Mouse (Mus musculus) MEL (cell line): ENCODE results near the gene Kirrel3. TPM values are rescaled to one million over a fixed set of nuclear protein-coding genes. Genes with fewer than 3 reads are reported as not detected.

ENCODE experiments used
- DNase-seq: peaks from one replicate; pipeline ENCODE4 v3.0.0; 2011; ENCODE audit warnings: low read depth, low spot score
- H3K27ac ChIP-seq: 2 replicates; pipeline ENCODE4 v1.5.1; 2012; ENCODE audit warnings: low read depth, mild to moderate bottlenecking, control low read depth, low read length, moderate library complexity; ENCODE audit not compliant: control insufficient read depth
- H3K27me3 ChIP-seq, 2 experiments: fragments of 150-350 bp in 1 of 2; sonication (generic) in 1 of 2; 2 replicates each; pipeline ENCODE4 v1.6.1; 2012; ENCODE audit warnings: low read length in 2 of 2, mild to moderate bottlenecking in 2 of 2, improper control_type of control experiment in 1 of 2, moderate library complexity in 1 of 2; ENCODE audit not compliant: insufficient read depth in 2 of 2, control insufficient read depth in 1 of 2
- H3K36me3 ChIP-seq, 2 experiments: 2 replicates each; pipeline ENCODE4 v1.6.1; 2012 to 2014; ENCODE audit warnings: low read length in 2 of 2, improper control_type of control experiment in 1 of 2, inconsistent platforms in 1 of 2, mild to moderate bottlenecking in 1 of 2; ENCODE audit not compliant: insufficient read depth in 2 of 2, control insufficient read depth in 1 of 2
- H3K4me1 ChIP-seq, 2 experiments: fragments of 150-350 bp in 1 of 2; sonication (generic) in 1 of 2; 2 replicates each; pipeline ENCODE4 v1.6.1; 2012; ENCODE audit warnings: low read length in 2 of 2, improper control_type of control experiment in 1 of 2, mild to moderate bottlenecking in 1 of 2; ENCODE audit not compliant: insufficient read depth in 2 of 2, control insufficient read depth in 1 of 2
- H3K4me3 ChIP-seq, 2 experiments: fragments of 150-350 bp in 1 of 2; sonication (generic) in 1 of 2; 2 replicates each; pipeline ENCODE4 v1.5.1; 2012; ENCODE audit warnings: low read depth in 2 of 2, low read length in 2 of 2, mild to moderate bottlenecking in 2 of 2, moderate library complexity in 2 of 2, control low read depth in 1 of 2, improper control_type of control experiment in 1 of 2; ENCODE audit not compliant: control insufficient read depth in 1 of 2, insufficient read depth in 1 of 2
- H3K79me2 ChIP-seq: 2 replicates; pipeline ENCODE4 v1.6.1; 2012; ENCODE audit warnings: mild to moderate bottlenecking, low read length, moderate library complexity; ENCODE audit not compliant: control insufficient read depth, poor library complexity, insufficient read depth
- H3K9ac ChIP-seq: 2 replicates; pipeline ENCODE4 v1.6.1; 2012; ENCODE audit warnings: low read depth, mild to moderate bottlenecking, control low read depth, low read length, moderate library complexity; ENCODE audit not compliant: control insufficient read depth, poor library complexity, severe bottlenecking
- H3K9me3 ChIP-seq: fragments of 150-350 bp; sonication (generic); replicated peaks from 2 replicates; pipeline ENCODE4 v1.6.1; 2012; ENCODE audit warnings: mild to moderate bottlenecking, low read length, improper control_type of control experiment, moderate library complexity; ENCODE audit not compliant: insufficient read depth
- BHLHE40 ChIP-seq: IDR thresholded peaks from 2 replicates; pipeline ENCODE4 v1.6.1; 2012; ENCODE audit warnings: low read depth, mild to moderate bottlenecking, inconsistent platforms, low read length, improper control_type of control experiment, borderline replicate concordance
- CHD1 ChIP-seq: IDR thresholded peaks from 2 replicates; pipeline ENCODE4 v1.6.1; 2012; ENCODE audit warnings: low read depth, mild to moderate bottlenecking, inconsistent platforms, low read length, improper control_type of control experiment
- ELF1 ChIP-seq: IDR thresholded peaks from 2 replicates; pipeline ENCODE4 v1.6.1; 2014; ENCODE audit warnings: low read depth, mild to moderate bottlenecking, inconsistent platforms, low read length, improper control_type of control experiment, moderate library complexity
- EP300 ChIP-seq, 2 experiments: IDR thresholded peaks; 2 replicates each; pipeline ENCODE4 v1.6.1; 2011; ENCODE audit warnings: improper control_type of control experiment in 2 of 2, low read length in 2 of 2, low read depth in 1 of 2, mild to moderate bottlenecking in 1 of 2
- HCFC1 ChIP-seq: IDR thresholded peaks from 2 replicates; pipeline ENCODE4 v1.6.1; 2012; ENCODE audit warnings: low read depth, mild to moderate bottlenecking, inconsistent platforms, low read length, improper control_type of control experiment, moderate library complexity
- MAFK ChIP-seq: IDR thresholded peaks from 2 replicates; pipeline ENCODE4 v1.6.1; 2011; ENCODE audit warnings: low read depth, mild to moderate bottlenecking, low read length, improper control_type of control experiment, borderline replicate concordance
- MAX ChIP-seq: IDR thresholded peaks from 2 replicates; pipeline ENCODE4 v1.6.1; 2011; ENCODE audit warnings: low read length, improper control_type of control experiment
- MXI1 ChIP-seq: IDR thresholded peaks from 2 replicates; pipeline ENCODE4 v1.6.1; 2011; ENCODE audit warnings: mild to moderate bottlenecking, low read depth, low read length, improper control_type of control experiment
- NRF1 ChIP-seq: IDR thresholded peaks from 2 replicates; pipeline ENCODE4 v1.6.1; 2014; ENCODE audit warnings: low read depth, mild to moderate bottlenecking, inconsistent platforms, low read length, improper control_type of control experiment, moderate library complexity; ENCODE audit not compliant: poor library complexity, insufficient read depth, severe bottlenecking
- POLR2A ChIP-seq, 2 experiments: IDR thresholded peaks; 2 replicates each; pipeline ENCODE4 v1.6.1; 2011 to 2012; ENCODE audit warnings: low read length in 2 of 2, mild to moderate bottlenecking in 2 of 2, control low read depth in 1 of 2, improper control_type of control experiment in 1 of 2, low read depth in 1 of 2, moderate library complexity in 1 of 2; ENCODE audit not compliant: control insufficient read depth in 1 of 2, insufficient read depth in 1 of 2, poor library complexity in 1 of 2
- POLR2AphosphoS5 ChIP-seq: IDR thresholded peaks from 2 replicates; pipeline ENCODE4 v1.6.1; 2012; ENCODE audit warnings: low read depth, borderline replicate concordance, mild to moderate bottlenecking, inconsistent platforms, low read length, moderate library complexity, mixed read lengths
- RCOR1 ChIP-seq: IDR thresholded peaks from 2 replicates; pipeline ENCODE4 v1.6.1; 2012; ENCODE audit warnings: low read depth, mild to moderate bottlenecking, inconsistent platforms, low read length, improper control_type of control experiment
- SMC3 ChIP-seq: IDR thresholded peaks from 2 replicates; pipeline ENCODE4 v1.6.1; 2011; ENCODE audit warnings: low read depth, low read length, improper control_type of control experiment
- TAL1 ChIP-seq: IDR thresholded peaks from 2 replicates; pipeline ENCODE4 v1.6.1; 2012; ENCODE audit warnings: mild to moderate bottlenecking, inconsistent platforms, low read length, moderate library complexity, mixed read lengths
- TCF12 ChIP-seq: IDR thresholded peaks from 2 replicates; pipeline ENCODE4 v1.6.1; 2014; ENCODE audit warnings: low read depth, mild to moderate bottlenecking, inconsistent platforms, low read length, improper control_type of control experiment, moderate library complexity
- UBTF ChIP-seq: IDR thresholded peaks from 2 replicates; pipeline ENCODE4 v1.6.1; 2012; ENCODE audit warnings: low read depth, mild to moderate bottlenecking, inconsistent platforms, low read length, improper control_type of control experiment, moderate library complexity, borderline replicate concordance; ENCODE audit not compliant: insufficient read depth
- ZNF384 ChIP-seq: IDR thresholded peaks from 2 replicates; pipeline ENCODE4 v1.6.1; 2012; ENCODE audit warnings: low read depth, mild to moderate bottlenecking, inconsistent platforms, low read length, improper control_type of control experiment
- polyA plus RNA-seq, 2 experiments: library from polyadenylated mRNA; stranded (reverse) in 1 of 2; unstranded in 1 of 2; fragments of >175 nt in 1 of 2; fragments of >200 nt in 1 of 2; gene quantifications; 2 replicates each; pipeline versions ENCODE4 v1.2.1 to v1.2.4; 2012; ENCODE audit warnings: low replicate concordance in 2 of 2, low read depth in 1 of 2; ENCODE audit not compliant: insufficient read length in 2 of 2, insufficient read depth in 1 of 2, missing spikeins in 1 of 2
- total RNA-seq: library from RNA; depleted of rRNA; stranded (reverse); fragments of 300-350 nt; gene quantifications from 2 replicates; pipeline ENCODE4 v1.2.3, GENCODE M21; 2012

Gene Kirrel3
- total and polyA plus RNA-seq, 3 experiments = 0.06 TPM; not detected in 2

DNA sequence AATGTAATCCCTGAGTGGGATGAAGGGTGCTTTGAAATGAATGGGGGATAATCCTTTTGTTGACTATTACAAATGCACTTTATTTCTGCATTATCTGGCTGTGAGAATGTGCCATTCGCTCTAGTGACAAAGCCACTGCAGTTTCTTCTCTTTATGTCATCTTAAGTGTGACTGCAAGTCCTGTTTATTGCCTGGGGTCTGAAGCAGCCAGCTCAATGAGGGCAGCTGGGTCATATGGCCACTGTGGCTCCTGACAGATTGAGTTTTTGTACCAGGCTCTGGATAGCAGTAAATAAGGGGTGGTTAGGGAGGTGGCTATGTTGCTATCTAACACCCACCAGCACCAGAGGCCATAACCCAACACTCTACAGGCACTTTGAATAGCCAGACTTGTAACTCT is 104.1 kb downstream of the Kirrel3 start:
- no peak for TF ChIP-seq ELF1
- no peak for TF ChIP-seq MXI1
- no peak for TF ChIP-seq EP300 (IDR thresholded peaks at IDR 0.05; ENCODE audit: low read depth in 1 of 2, low read length in 2 of 2)
- Histone ChIP-seq H3K27ac (no peak overlapping the region), H3K36me3 (no peaks in the 10 kb centered on the region), H3K79me2 (no peaks in the 10 kb centered on the region), H3K4me3 (no peak overlapping the region), H3K4me1 (no peaks in the 10 kb centered on the region), H3K9ac (no peak overlapping the region), H3K9me3 (no peaks in the 10 kb centered on the region), H3K27me3 (no peaks in the 10 kb centered on the region)
- DNase-seq = no peak

DNA sequence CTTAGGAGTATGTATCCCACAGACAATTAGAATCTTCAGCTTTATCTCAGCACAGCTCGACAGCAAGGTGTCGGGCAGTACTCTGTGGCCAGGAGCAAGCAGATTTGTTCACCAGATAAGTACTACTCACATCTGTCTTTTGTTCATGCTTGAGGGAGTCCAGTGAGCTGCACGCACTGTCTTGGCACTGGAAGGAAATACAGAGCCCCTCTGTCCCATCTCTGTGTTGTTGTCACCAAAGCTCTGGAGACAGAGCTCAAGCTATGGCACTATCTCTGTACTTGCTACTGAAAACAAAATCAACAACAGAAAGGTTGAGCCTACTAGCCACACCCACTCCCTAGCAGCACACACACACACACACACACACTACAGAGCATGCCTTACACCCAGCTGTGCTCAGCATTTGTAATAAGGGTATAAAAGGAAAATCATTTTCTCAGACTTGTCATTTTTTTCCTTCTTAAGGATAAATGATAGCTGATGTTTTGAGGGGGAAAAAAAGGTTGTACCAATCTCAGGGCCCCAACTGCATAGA is 106.4 kb downstream of the Kirrel3 start:
- no peak for TF ChIP-seq MAFK
- TF ChIP-seq RCOR1 = no peak
- no peak for TF ChIP-seq TAL1
- TF ChIP-seq MAX = no peak
- no peak for TF ChIP-seq TCF12
- TF ChIP-seq POLR2AphosphoS5 = no peak
- no peak for TF ChIP-seq MXI1
- TF ChIP-seq POLR2A (IDR thresholded peaks at IDR 0.05; ENCODE audit: control insufficient read depth in 1 of 2, insufficient read depth in 1 of 2, low read depth in 1 of 2, low read length in 2 of 2, poor library complexity in 1 of 2) = no peak
- no peak for TF ChIP-seq CHD1
- no peak for TF ChIP-seq UBTF
- TF ChIP-seq NRF1 = no peak
- no peak for TF ChIP-seq EP300 (IDR thresholded peaks at IDR 0.05; ENCODE audit: low read depth in 1 of 2, low read length in 2 of 2)
- TF ChIP-seq SMC3 = no peak
- TF ChIP-seq ELF1 = no peak
- no peak for TF ChIP-seq BHLHE40
- no peak for TF ChIP-seq ZNF384
- no peak for TF ChIP-seq HCFC1
- H3K4me1 ChIP-seq = no peaks in the 10 kb centered on the region
- H3K79me2 ChIP-seq = no peaks in the 10 kb centered on the region
- H3K36me3 ChIP-seq = no peaks in the 10 kb centered on the region
- no peak for DNase-seq
- H3K27me3 ChIP-seq = no peaks in the 10 kb centered on the region
- H3K27ac ChIP-seq = no peak overlapping the region
- no peaks in the 10 kb centered on the region for H3K9me3 ChIP-seq
- H3K9ac ChIP-seq = no peak overlapping the region
- H3K4me3 ChIP-seq = no peak overlapping the region
